Mouse (Mus musculus): ENCODE measurements around the gene Phf23. TPM values are rescaled to one million over a fixed set of nuclear protein-coding genes. Genes with fewer than 3 reads are reported as not detected.
"Not testable (repeated sequence)": the region's sequence is repeated elsewhere in the genome, so short reads cannot be mapped to it uniquely, and the experiment has no call there.

Gene Phf23
- 74.2 and 82.2 TPM in 2 replicates for polyA plus RNA-seq (2015; fragmentation: Nextera tagmentation; extraction: Ambion mirVana)

DNA sequence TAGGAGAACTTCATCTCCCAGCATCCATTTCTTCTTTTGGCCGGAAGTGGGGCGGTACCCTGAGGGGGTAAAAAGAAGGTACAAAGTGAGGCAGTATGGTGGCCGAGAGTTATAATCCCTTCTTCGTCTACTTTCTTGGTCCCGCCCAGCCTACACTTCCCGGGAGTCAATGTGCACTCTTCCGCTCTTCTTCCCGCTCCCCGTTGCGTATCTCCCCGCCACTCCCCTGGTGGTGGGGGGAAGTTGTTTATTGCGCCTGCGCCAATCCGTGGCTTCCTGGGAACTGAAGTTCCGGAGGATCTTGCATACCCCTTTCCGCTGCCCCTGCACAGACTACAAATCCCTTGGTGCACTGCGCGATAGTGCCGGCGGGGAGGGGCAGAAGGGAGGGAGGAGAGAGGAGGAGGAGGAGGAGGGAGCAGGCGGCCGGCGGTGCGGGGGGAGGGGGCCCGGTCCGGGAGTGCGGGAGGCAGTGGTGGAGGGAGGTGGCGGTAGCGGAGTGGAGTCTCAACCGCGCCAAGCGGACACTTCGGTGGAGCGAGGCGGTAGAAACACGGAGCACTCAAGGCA lies at the start of gene Phf23:
Phf23 (plus strand) TSS at position 387 of the 570 bp plus-strand sequence.
- Histone ChIP-seq H3K36me3 (peaks cover 36% of the 10 kb centered on the region), H3K9me3 (no peaks in the 10 kb centered on the region), H3K27me3 (no peaks in the 10 kb centered on the region), H3K4me3 (replicated peaks) (peak within 1 kb of the TSS; percentile 91), H3K9ac (replicated peaks) (peak within 1 kb of the TSS; percentile 88), H3K4me1 (replicated peaks) (peaks cover 52% of the 10 kb centered on the region), H3K4me2 (replicated peaks) (peak within 1 kb of the TSS; percentile 76), H3K27ac (peak within 1 kb of the TSS; percentile 91)
- under 1% methylated on average over 36 of the region's 36 CpGs for WGBS
- ATAC-seq = peak; percentile 86

- no peak overlapping the region for H3K27ac ChIP-seq
- no peak overlapping the region for H3K4me2 ChIP-seq (replicated peaks)
- H3K4me3 ChIP-seq (replicated peaks) = no peak overlapping the region
Measured at GRCm38 (mm10) chr11:69945997-69946891, 49.3 kb upstream of the Phf23 start.

DNA sequence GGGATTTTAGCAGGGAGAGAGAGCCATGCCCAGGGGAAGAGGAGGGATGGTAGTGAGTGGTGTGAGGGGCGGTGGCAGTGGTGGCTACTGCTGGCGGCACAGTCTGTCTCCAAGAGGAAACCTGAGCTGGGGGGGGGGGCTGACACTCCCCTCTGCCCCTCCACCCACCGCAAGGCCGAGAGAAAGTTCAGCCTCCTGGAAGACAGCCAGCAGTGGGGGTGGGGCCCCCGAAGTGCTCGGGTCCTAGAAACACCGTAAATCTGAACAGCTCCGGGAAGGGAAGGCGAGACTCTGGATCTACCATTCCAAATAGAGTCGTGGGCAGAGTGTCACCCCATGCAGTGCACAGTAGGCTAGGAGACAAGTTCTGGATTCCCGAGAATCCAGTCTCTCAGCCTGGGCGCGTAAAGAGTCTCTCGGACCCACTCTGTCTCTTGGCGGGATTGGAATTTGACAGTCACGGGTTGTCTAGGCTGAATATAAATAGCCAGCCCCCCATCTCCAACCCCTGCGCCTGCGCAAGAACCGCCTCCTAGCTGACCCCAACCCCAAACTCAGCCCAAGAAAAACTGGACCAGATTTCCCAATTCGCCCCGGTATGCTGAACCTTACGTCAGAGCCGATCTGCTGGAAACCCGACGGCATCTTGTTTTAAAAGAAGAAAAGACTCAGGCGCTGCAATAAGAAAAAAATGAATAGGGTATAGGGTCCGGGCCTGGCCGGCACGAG lies 48.1 kb upstream of the Phf23 start:
- peak; percentile 32 for ATAC-seq
- Histone ChIP-seq H3K4me2 (replicated peaks) (peak overlapping the region; percentile 59), H3K9ac (replicated peaks) (peak overlapping the region; percentile 46), H3K27ac (0 out of 2 replicates have a peak overlapping the region, but pooled peaks have one; percentile 2), H3K36me3 (no peaks in the 10 kb centered on the region), H3K27me3 (0 out of 2 replicates have a peak, but pooled peaks cover 14% of the 10 kb centered on the region), H3K9me3 (no peaks in the 10 kb centered on the region), H3K4me1 (replicated peaks) (peaks cover 16% of the 10 kb centered on the region), H3K4me3 (replicated peaks) (peak overlapping the region; percentile 44)
- 2% methylated on average over 29 of the region's 29 CpGs for WGBS

More at GRCm38 (mm10) chr11:69945997-69946891, 49.3 kb upstream of the Phf23 start:
- WGBS = 94% methylated on average over 18 of the region's 18 CpGs
- ATAC-seq = no peak
- H3K9ac ChIP-seq (replicated peaks) = no peak overlapping the region
- 0 out of 2 replicates have a peak, but pooled peaks cover 6% of the 10 kb centered on the region for H3K27me3 ChIP-seq
- no peaks in the 10 kb centered on the region for H3K9me3 ChIP-seq
- H3K4me1 ChIP-seq (replicated peaks) = peaks cover 16% of the 10 kb centered on the region
- H3K36me3 ChIP-seq = no peaks in the 10 kb centered on the region

DNA sequence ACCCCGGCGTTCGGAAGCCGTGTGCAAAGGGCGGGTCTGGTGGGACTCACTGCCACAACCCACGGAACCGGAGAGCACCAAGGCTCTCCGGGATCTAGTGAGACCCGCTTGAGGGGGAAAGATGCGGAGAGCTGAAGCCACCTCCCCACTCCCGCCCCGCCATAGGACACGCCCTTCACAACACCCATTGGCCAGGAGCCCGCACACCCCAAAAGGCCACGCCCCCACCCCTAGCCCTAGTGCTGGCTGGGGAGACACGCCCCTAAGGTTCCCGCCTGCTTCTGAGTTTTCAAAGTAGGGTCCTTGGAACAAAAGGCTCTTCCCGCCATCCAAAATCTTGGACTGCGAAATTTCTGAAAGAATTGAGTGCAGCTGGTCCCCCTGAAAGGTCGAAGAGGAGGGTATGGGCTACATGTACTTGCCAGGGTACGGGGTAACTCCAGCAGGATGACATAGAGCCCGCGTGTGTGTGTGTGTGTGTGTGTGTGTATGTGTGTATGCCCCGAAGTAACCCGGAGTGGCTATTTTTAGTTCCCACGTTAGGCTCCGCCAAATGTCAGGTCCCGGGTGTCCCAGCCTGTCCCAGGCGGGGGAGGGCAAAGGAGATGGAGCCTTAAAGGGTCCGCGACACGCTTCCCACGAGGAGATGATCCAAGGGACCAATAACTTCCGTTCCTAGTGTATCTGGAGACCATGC lies 47.4 kb upstream of the Phf23 start, which contains the start of gene Slc2a4:
Slc2a4 (minus strand) TSS at position 123 of the 697 bp plus-strand sequence.
- ATAC-seq = peak; percentile 94

GRCm38 (mm10) chr11:69948763-69949150 lies 46.8 kb upstream of the Phf23 start:
- Histone ChIP-seq H3K9me3 (no peaks in the 10 kb centered on the region), H3K27me3 (0 out of 2 replicates have a peak, but pooled peaks cover 18% of the 10 kb centered on the region), H3K36me3 (no peaks in the 10 kb centered on the region), H3K4me1 (replicated peaks) (peaks cover 16% of the 10 kb centered on the region), H3K27ac (peak overlapping the region; percentile 49), H3K9ac (replicated peaks) (no peak overlapping the region; the same call in 1 of the 2 replicates), H3K4me3 (replicated peaks) (peak overlapping the region; percentile 44), H3K4me2 (replicated peaks) (peak overlapping the region; percentile 59)
- peak; percentile 71 for ATAC-seq
- WGBS = under 1% methylated on average over 14 of the region's 14 CpGs

More for the DNA sequence above, 47.4 kb upstream of the Phf23 start, which contains the start of gene Slc2a4:
- Histone ChIP-seq H3K9me3 (no peaks in the 10 kb centered on the region), H3K36me3 (no peaks in the 10 kb centered on the region), H3K4me2 (replicated peaks) (peak within 1 kb of the TSS; percentile 59), H3K27me3 (0 out of 2 replicates have a peak, but pooled peaks cover 18% of the 10 kb centered on the region), H3K4me1 (replicated peaks) (peaks cover 16% of the 10 kb centered on the region), H3K4me3 (replicated peaks) (peak within 1 kb of the TSS; percentile 44), H3K9ac (replicated peaks) (peak within 1 kb of the TSS; percentile 46), H3K27ac (peak within 1 kb of the TSS; percentile 49)
- under 1% methylated on average over 34 of the region's 34 CpGs for WGBS

DNA sequence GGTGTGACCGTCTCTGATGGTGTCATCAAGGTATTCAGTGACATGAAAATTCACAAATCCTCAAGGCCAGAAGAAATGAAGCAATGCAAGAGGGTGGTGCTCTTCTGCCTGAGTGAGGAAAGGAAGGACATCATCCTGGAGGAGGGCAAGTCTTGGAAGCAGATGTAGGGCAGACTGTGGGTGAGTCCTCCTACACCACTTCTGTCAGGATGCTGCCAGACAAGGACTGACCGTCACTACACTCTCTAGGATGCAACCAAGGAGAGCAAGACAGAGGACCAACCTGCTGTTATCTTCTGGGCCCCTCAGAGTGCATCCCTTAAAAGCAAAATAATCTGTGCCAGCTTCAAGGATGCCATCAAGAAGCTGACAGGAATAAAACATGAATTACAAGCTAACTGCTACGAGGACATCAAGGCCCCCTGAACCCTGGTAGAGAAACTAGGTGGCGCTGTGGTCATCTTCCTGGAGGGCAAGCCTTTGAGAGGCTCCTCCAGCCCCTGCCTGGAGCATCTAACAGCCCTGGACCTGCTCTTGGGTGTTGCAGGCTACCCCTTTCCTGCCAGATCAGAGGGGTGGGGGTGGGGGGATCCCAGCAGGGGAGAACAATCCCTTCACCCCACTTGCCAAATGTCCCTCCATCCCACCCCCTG lies 44.6 kb upstream of the Phf23 start:
- Histone ChIP-seq H3K27ac (no peak overlapping the region), H3K9ac (replicated peaks) (no peak overlapping the region), H3K27me3 (0 out of 2 replicates have a peak, but pooled peaks cover 18% of the 10 kb centered on the region), H3K36me3 (no peaks in the 10 kb centered on the region), H3K9me3 (no peaks in the 10 kb centered on the region), H3K4me1 (replicated peaks) (peaks cover 16% of the 10 kb centered on the region), H3K4me2 (replicated peaks) (no peak overlapping the region), H3K4me3 (replicated peaks) (no peak overlapping the region)
- no peak for ATAC-seq
- WGBS = 38% methylated on average over 4 of the region's 4 CpGs

DNA sequence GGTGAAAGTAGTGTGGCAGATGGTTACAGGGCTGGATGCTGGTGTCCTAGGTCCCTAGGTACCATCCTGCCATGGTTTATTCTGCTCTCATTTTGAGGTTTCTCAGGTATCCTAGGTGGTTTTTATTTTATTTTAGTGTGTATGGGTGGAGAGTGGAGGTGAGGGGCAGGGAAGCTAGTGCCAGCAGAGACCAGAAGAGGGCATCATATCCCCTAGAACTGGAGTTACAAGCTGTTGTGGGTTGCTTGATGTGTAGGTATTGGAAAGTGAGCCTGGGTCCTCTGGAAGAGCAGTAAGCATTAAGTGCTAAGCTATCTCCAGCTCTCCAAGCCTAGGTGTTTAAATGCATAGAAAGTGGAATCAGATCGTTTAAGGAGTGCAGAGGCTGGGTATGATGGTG lies 43.3 kb upstream of the Phf23 start:
- H3K4me2 ChIP-seq (replicated peaks) = no peak overlapping the region
- WGBS = 40% methylated on average over 1 of the region's 1 CpGs

GRCm38 (mm10) chr11:69953267-69953915 lies 42.2 kb upstream of the Phf23 start:
- ATAC-seq = no peak
- no peak overlapping the region for H3K4me3 ChIP-seq (replicated peaks)
- H3K9me3 ChIP-seq = no peaks in the 10 kb centered on the region
- no peak overlapping the region for H3K27ac ChIP-seq
- 68% methylated on average over 11 of the region's 11 CpGs for WGBS
- H3K4me2 ChIP-seq (replicated peaks) = no peak overlapping the region
- H3K9ac ChIP-seq (replicated peaks) = no peak overlapping the region
- H3K4me1 ChIP-seq (replicated peaks) = peaks cover 5% of the 10 kb centered on the region
- no peaks in the 10 kb centered on the region for H3K36me3 ChIP-seq
- 0 out of 2 replicates have a peak, but pooled peaks cover 21% of the 10 kb centered on the region for H3K27me3 ChIP-seq

More for the DNA sequence above, 43.3 kb upstream of the Phf23 start:
- Histone ChIP-seq H3K27ac (no peak overlapping the region), H3K4me3 (replicated peaks) (no peak overlapping the region), H3K27me3 (0 out of 2 replicates have a peak, but pooled peaks cover 18% of the 10 kb centered on the region), H3K9ac (replicated peaks) (no peak overlapping the region), H3K36me3 (no peaks in the 10 kb centered on the region), H3K9me3 (no peaks in the 10 kb centered on the region), H3K4me1 (replicated peaks) (peaks cover 14% of the 10 kb centered on the region)
- no peak for ATAC-seq

DNA sequence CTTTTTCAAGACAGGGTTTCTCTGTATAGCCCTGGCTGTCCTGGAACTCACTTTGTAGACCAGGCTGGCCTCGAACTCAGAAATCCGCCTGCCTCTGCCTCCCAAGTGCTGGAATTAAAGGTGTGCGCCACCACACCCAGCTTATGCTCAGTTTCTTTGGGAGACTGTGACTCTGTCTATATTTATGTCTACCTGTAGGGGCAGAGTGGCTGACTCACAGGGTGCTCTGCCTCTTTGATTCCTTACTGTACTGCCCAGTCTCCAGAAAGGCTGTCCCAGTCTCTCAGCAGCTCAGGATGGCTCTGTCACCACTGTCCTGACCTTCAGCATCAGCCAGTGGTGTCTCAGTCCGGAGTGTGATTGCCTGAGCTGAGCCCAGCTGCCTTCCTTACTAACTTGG lies 40.0 kb upstream of the Phf23 start:
- peaks cover 32% of the 10 kb centered on the region for H3K27me3 ChIP-seq
- 82% methylated on average over 4 of the region's 4 CpGs for WGBS
- H3K4me2 ChIP-seq (replicated peaks); H3K9me3 ChIP-seq; H3K9ac ChIP-seq (replicated peaks); H3K4me3 ChIP-seq (replicated peaks); H3K27ac ChIP-seq; ATAC-seq; H3K4me1 ChIP-seq (replicated peaks); H3K36me3 ChIP-seq: not testable (repeated sequence)

- H3K27ac ChIP-seq = no peak overlapping the region
- no peaks in the 10 kb centered on the region for H3K36me3 ChIP-seq
- no peak overlapping the region for H3K9ac ChIP-seq (replicated peaks)
- H3K4me2 ChIP-seq (replicated peaks) = no peak overlapping the region
- H3K4me3 ChIP-seq (replicated peaks) = no peak overlapping the region
- 67% methylated on average over 1 of the region's 1 CpGs for WGBS
- H3K27me3 ChIP-seq = peaks cover 32% of the 10 kb centered on the region
- no peaks in the 10 kb centered on the region for H3K4me1 ChIP-seq (replicated peaks)
- H3K9me3 ChIP-seq = no peaks in the 10 kb centered on the region
- ATAC-seq = no peak
Measured at GRCm38 (mm10) chr11:69956218-69956617, 39.4 kb upstream of the Phf23 start.
